Mouse (Mus musculus) stomach, postnatal 0 days (tissue): Measurements from ENCODE around the gene Timm10. TPM values are rescaled to one million over a fixed set of nuclear protein-coding genes. Genes with fewer than 3 reads are reported as not detected.

ENCODE experiments used
- ATAC-seq: fragments of 200-750 bp; cut with Nextera tagmentation; 2 replicates; pipeline ENCODE4 v1.8.0; 2017; ENCODE audit not compliant: low FRiP score, low TSS enrichment
- DNase-seq: peaks from one replicate; pipeline ENCODE4 v3.0.0-alpha.2; 2016; ENCODE audit warnings: low spot score
- H3K27ac ChIP-seq: fragments of 300-500 bp; sonication (generic); replicated peaks from 2 replicates; pipeline ENCODE4 v1.5.1; 2014; ENCODE audit warnings: mild to moderate bottlenecking, control low read depth
- H3K27me3 ChIP-seq: fragments of 300-500 bp; sonication (generic); 2 replicates; pipeline ENCODE4 v1.6.1; 2014; ENCODE audit warnings: low read length; ENCODE audit not compliant: control insufficient read depth, insufficient read depth
- H3K36me3 ChIP-seq: fragments of 300-500 bp; sonication (generic); 2 replicates; pipeline ENCODE4 v1.6.1; 2014; ENCODE audit warnings: low read length, mixed read lengths; ENCODE audit not compliant: control insufficient read depth, insufficient read depth
- H3K4me1 ChIP-seq: fragments of 300-500 bp; sonication (generic); replicated peaks from 2 replicates; pipeline ENCODE4 v1.6.1; 2014; ENCODE audit warnings: antibody characterized with exemption; ENCODE audit not compliant: control insufficient read depth, insufficient read depth
- H3K4me2 ChIP-seq: fragments of 300-500 bp; sonication (generic); replicated peaks from 2 replicates; pipeline ENCODE4 v1.6.1; 2014; ENCODE audit warnings: low read depth, mild to moderate bottlenecking, control low read depth, moderate library complexity
- H3K4me3 ChIP-seq: fragments of 300-500 bp; sonication (generic); 2 replicates; pipeline ENCODE4 v1.5.1; 2014; ENCODE audit warnings: low read depth, low read length, control low read depth
- H3K9ac ChIP-seq: fragments of 300-500 bp; sonication (generic); 2 replicates; pipeline ENCODE4 v1.6.1; 2014; ENCODE audit warnings: mild to moderate bottlenecking, low read length, control low read depth, mixed read lengths
- H3K9me3 ChIP-seq: fragments of 300-500 bp; sonication (generic); 2 replicates; pipeline ENCODE4 v1.6.1; 2016; ENCODE audit warnings: low read length; ENCODE audit not compliant: control insufficient read depth
- CTCF ChIP-seq: IDR thresholded peaks from 2 replicates; pipeline ENCODE4 v1.5.1; 2016; ENCODE audit warnings: antibody characterized with exemption, low read depth, mild to moderate bottlenecking, moderate library complexity
- EP300 ChIP-seq: optimal IDR thresholded peaks from 2 replicates; pipeline ENCODE3; 2016; ENCODE audit warnings: antibody characterized with exemption
- WGBS: fragments of 180-500 bp; shearing (Covaris S2); extraction: QIAGEN DNeasy Blood & Tissue Kit; methylation state at CpG from one replicate; pipeline ENCODE4 v1.1.7; 2014; 5-methylcytosine and 5-hydroxymethylcytosine counted together
- polyA plus RNA-seq: library from polyadenylated mRNA; unstranded; fragments of >200 nt; fragmentation: Nextera tagmentation; extraction: Ambion mirVana; gene quantifications from 2 replicates; pipeline ENCODE4 v1.2.1, GENCODE M21; 2015

The Timm10 gene
- polyA plus RNA-seq, 1 experiment from 2014 or later, result 42.3 TPM

DNA sequence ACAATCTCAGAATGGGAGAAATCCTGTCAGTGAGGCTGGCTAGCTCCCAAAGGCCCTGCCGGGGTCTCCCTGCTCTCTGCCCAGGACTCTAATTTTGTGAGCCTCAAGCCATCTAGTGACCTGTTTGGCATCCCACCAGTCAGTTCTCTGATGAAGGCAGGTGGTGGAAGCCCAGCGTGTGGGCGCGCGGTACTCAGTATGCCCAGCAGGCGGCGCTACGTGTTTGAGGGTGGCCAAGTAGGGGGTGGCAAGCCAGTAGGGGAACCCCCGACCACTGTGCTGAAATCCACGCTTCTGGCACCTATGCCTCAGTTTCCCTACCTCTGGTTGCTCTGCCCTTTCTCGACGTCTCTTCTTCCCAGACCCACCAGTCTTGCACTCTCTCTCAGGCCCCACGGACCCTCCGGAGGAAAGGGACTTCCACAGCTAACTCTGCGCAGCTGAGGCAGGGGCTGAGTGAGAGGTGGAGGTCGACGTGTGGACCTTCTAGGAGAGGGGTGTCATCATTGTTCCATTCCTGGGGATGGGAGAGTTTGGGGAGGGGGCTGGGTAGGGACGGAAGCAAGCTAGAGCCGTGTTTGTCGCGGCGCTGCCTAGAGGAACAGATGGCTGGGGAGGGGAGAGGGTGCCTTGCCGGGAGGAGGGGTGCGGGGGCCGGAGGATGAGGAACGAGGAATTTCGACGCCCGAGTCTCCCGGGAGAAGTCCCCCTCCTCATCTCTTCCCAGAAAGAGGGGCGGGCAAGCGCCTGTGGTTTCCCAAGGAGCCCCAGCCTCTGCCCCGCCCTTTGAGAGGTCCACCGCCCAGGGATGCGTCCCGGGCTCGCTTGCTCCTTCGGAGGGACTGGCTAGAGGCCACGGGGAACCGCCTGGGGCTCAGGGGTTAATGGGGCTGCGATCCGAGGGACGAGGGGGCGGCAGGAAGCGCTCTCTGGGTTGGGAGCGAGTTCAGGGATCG is 39.1 kb downstream of the Timm10 start:
- Histone ChIP-seq H3K4me3 (peak overlapping the region; percentile 34), H3K4me1 (no peaks in the 10 kb centered on the region), H3K9me3 (no peaks in the 10 kb centered on the region), H3K9ac (peak overlapping the region; percentile 41), H3K27me3 (peaks cover 3% of the 10 kb centered on the region; the same call in 1 of the 2 replicates), H3K36me3 (peaks cover 4% of the 10 kb centered on the region; the same call in 1 of the 2 replicates), H3K27ac (no peak overlapping the region), H3K4me2 (peak overlapping the region; percentile 53)
- DNase-seq (peak; percentile 68), ATAC-seq (peak; percentile 28; the same call in 1 of the 2 replicates)
- 2% methylated on average over 44 of the region's 47 CpGs for WGBS
- TF ChIP-seq CTCF (peak; percentile 84), EP300 (no peak)

DNA sequence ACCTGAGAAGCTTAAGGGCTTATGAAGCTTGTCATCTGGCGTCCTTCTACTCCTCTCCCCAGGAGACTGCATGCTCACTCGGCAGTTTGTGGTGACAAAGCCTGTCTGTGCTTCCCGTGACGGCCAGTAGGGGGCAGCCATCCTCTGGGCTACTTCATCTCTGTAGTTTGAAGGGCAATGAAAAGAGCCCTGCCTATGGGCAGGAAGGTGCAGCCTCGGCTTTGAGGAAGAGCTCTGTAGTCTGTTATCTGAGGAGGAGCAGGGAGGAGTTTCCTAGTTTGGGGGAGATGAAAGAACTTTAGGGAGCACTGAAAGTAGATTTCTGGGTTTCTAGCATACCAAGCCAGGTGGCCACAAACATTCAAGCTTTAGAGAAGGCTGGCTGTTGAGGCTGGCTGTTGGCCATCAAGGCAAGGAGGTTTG is 41.7 kb downstream of the Timm10 start:
- Histone ChIP-seq H3K4me1 (no peaks in the 10 kb centered on the region), H3K27me3 (peaks cover 12% of the 10 kb centered on the region; the same call in 1 of the 2 replicates), H3K9ac (no peak overlapping the region), H3K36me3 (no peaks in the 10 kb centered on the region), H3K4me3 (no peak overlapping the region), H3K9me3 (no peaks in the 10 kb centered on the region), H3K4me2 (no peak overlapping the region), H3K27ac (no peak overlapping the region)
- ATAC-seq, result no peak
- DNase-seq, result peak; percentile 81
- TF ChIP-seq CTCF, result peak; percentile 85
- no peak for TF ChIP-seq EP300
- WGBS, result 20% methylated on average over 5 of the region's 5 CpGs

DNA sequence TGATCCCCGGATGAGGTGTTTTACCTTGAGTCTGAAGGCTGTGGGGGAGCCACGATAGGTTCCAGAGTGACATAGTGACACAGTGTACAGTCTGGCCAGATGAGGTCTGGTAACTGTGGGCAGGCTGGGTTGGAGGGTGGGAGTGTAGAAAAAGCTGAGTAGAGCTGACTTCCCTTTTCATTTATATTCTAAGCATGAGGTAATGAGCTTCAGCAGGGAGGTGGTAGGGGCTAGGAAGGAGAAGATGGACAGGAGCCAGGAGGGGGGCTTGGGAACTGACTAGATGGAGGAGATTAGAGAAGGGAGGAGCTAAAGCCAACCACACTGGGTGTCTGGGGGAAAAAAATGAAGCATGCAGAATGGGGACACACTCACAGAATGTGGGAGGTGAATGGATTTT is 42.2 kb downstream of the Timm10 start:
- Histone ChIP-seq H3K36me3 (no peaks in the 10 kb centered on the region), H3K9ac (no peak overlapping the region), H3K4me2 (no peak overlapping the region), H3K9me3 (no peaks in the 10 kb centered on the region), H3K4me3 (no peak overlapping the region), H3K27me3 (peaks cover 12% of the 10 kb centered on the region; the same call in 1 of the 2 replicates), H3K4me1 (no peaks in the 10 kb centered on the region), H3K27ac (no peak overlapping the region)
- TF ChIP-seq CTCF (no peak), EP300 (no peak)
- ATAC-seq (no peak), DNase-seq (no peak)
- 48% methylated on average over 2 of the region's 2 CpGs for WGBS

DNA sequence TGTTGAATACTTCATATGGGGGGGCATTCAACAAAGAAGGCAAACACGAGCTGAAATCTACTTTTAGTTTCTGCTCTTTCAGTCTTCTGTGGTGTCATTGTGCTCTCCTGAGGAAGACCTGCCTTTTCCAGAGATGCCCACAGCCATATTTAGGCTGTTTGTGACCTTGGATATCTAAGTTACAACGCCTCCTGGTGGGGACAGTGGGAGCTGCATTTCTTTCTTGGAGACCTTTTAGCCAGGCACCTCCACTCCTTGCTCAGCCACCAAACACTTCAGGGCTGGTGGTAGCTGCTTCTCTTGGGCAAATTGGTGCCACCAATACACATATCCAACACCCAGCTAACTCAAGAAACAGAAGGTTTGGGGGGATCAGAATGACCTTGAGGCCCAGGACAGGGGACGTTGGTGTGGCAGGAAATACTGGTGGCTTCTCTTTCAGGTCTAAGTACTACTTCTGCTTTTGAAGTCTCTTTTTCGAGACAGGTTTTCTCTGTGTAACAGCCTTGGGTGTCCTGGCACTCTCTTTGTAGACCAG is 43.9 kb downstream of the Timm10 start:
- no peak overlapping the region for H3K9ac ChIP-seq
- TF ChIP-seq EP300 (no peak), CTCF (peak; percentile 60)
- no peak overlapping the region for H3K4me2 ChIP-seq
- H3K9me3 ChIP-seq, result no peaks in the 10 kb centered on the region
- WGBS, result 62% methylated on average over 4 of the region's 4 CpGs
- DNase-seq, result peak; percentile 43
- no peaks in the 10 kb centered on the region for H3K4me1 ChIP-seq
- H3K36me3 ChIP-seq, result no peaks in the 10 kb centered on the region
- no peak overlapping the region for H3K27ac ChIP-seq
- H3K4me3 ChIP-seq, result no peak overlapping the region
- ATAC-seq, result no peak
- peaks cover 15% of the 10 kb centered on the region; the same call in 1 of the 2 replicates for H3K27me3 ChIP-seq

DNA sequence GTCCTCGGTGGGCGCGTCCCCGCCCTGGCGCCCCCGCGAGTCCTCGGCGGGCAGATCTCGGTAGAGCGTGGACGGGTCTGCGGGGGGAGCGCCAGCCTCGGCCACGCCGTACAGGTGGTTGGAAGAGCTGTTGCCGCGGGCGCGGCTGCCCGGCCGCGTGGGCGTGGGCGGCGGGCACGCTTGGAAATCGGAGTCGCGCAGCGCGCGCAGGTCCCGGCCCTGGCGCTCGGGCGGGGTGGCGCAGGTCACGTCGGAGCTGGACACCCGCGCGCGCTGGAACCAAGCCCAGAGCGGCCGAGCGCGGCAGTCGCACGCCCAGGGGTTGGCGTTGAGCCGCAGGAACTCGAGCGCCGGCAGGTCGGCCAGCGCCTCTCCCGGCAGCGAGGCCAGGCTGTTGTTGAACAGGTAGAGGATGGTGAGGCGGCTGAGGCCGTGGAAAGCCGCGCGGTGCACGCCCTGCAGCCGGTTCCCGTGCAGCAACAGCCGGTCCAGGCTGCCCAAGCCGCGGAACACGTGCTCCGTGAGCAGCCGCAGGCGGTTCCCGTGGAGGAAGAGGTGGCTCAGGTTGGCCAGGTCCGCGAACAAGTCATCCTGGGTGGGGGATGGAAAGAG is 45.4 kb downstream of the Timm10 start:
- DNase-seq, result peak; percentile 71
- Histone ChIP-seq H3K27ac (no peak overlapping the region), H3K27me3 (peaks cover 15% of the 10 kb centered on the region; the same call in 1 of the 2 replicates), H3K4me3 (peak overlapping the region; percentile 47), H3K4me2 (peak overlapping the region; percentile 92), H3K9ac (peak overlapping the region; percentile 38), H3K9me3 (no peaks in the 10 kb centered on the region), H3K36me3 (no peaks in the 10 kb centered on the region), H3K4me1 (no peaks in the 10 kb centered on the region)
- peak; percentile 82 for ATAC-seq
- WGBS, result under 1% methylated on average over 78 of the region's 78 CpGs
- TF ChIP-seq CTCF (no peak), EP300 (no peak)
